Mouse (Mus musculus) liver, embryonic 16.5 days (tissue): ENCODE measurements around the gene Vmn1r4. TPM values are rescaled to one million over a fixed set of nuclear protein-coding genes. Genes with fewer than 3 reads are reported as not detected.

Experiments
- ATAC-seq: fragments of 200-750 bp; cut with Nextera tagmentation; 2 replicates; pipeline ENCODE4 v1.8.0; 2017; ENCODE audit warnings: low read depth, mild to moderate bottlenecking, moderate number of reproducible peaks, moderate library complexity
- H3K27ac ChIP-seq: fragments of 300-500 bp; sonication (generic); 2 replicates; pipeline ENCODE4 v1.5.1; 2014; ENCODE audit warnings: mild to moderate bottlenecking, low read length
- H3K27me3 ChIP-seq: fragments of 300-500 bp; sonication (generic); 2 replicates; pipeline ENCODE4 v1.6.1; 2014; ENCODE audit warnings: low read depth, low read length, mixed read lengths; ENCODE audit not compliant: control insufficient read depth, insufficient read depth
- H3K36me3 ChIP-seq: fragments of 300-500 bp; sonication (generic); 2 replicates; pipeline ENCODE4 v1.6.1; 2014; ENCODE audit warnings: mild to moderate bottlenecking; ENCODE audit not compliant: control insufficient read depth, insufficient read depth
- H3K4me1 ChIP-seq: fragments of 300-500 bp; sonication (generic); 2 replicates; pipeline ENCODE4 v1.6.1; 2014; ENCODE audit warnings: low read depth, low read length, mixed read lengths; ENCODE audit not compliant: control insufficient read depth
- H3K4me2 ChIP-seq: fragments of 300-500 bp; sonication (generic); 2 replicates; pipeline ENCODE4 v1.6.1; 2014; ENCODE audit warnings: low read depth, low read length, mixed read lengths
- H3K4me3 ChIP-seq: fragments of 300-500 bp; sonication (generic); 2 replicates; pipeline ENCODE4 v1.5.1; 2014; ENCODE audit warnings: low read depth, mild to moderate bottlenecking, low read length
- H3K9ac ChIP-seq: fragments of 300-500 bp; sonication (generic); 2 replicates; pipeline ENCODE4 v1.6.1; 2014; ENCODE audit warnings: low read depth, low read length
- H3K9me3 ChIP-seq: fragments of 300-500 bp; sonication (generic); replicated peaks from 2 replicates; pipeline ENCODE4 v1.6.1; 2016; ENCODE audit warnings: low read length; ENCODE audit not compliant: control insufficient read depth
- WGBS: fragments of 180-500 bp; shearing (Covaris S2); extraction: QIAGEN DNeasy Blood & Tissue Kit; methylation state at CpG from one replicate; pipeline ENCODE4 v1.1.7; 2014; ENCODE audit not compliant: insufficient replicate concordance; 5-methylcytosine and 5-hydroxymethylcytosine counted together
- polyA plus RNA-seq: library from polyadenylated mRNA; unstranded; fragments of >200 nt; fragmentation: Nextera tagmentation; extraction: Ambion mirVana; gene quantifications from 2 replicates; pipeline ENCODE4 v1.2.1, GENCODE M21; 2015

Gene Vmn1r4
- polyA plus RNA-seq, 1 experiment from 2014 or later: 0.18 TPM

- H3K36me3 ChIP-seq: no peaks in the 10 kb centered on the region
- WGBS: under 1% methylated on average over 25 of the region's 25 CpGs
- H3K9ac ChIP-seq: peak overlapping the region; percentile 94
- H3K9me3 ChIP-seq: no peaks in the 10 kb centered on the region
- H3K4me1 ChIP-seq: peaks cover 25% of the 10 kb centered on the region
- peak overlapping the region; percentile 68 for H3K4me2 ChIP-seq
- peak; percentile 30 for ATAC-seq
- H3K27ac ChIP-seq: peak overlapping the region; percentile 96
- H3K27me3 ChIP-seq: no peaks in the 10 kb centered on the region
- H3K4me3 ChIP-seq: peak overlapping the region; percentile 94
Observed at GRCm38 (mm10) chr6:56923331-56923725, 487 bp upstream of the Vmn1r4 start.

DNA sequence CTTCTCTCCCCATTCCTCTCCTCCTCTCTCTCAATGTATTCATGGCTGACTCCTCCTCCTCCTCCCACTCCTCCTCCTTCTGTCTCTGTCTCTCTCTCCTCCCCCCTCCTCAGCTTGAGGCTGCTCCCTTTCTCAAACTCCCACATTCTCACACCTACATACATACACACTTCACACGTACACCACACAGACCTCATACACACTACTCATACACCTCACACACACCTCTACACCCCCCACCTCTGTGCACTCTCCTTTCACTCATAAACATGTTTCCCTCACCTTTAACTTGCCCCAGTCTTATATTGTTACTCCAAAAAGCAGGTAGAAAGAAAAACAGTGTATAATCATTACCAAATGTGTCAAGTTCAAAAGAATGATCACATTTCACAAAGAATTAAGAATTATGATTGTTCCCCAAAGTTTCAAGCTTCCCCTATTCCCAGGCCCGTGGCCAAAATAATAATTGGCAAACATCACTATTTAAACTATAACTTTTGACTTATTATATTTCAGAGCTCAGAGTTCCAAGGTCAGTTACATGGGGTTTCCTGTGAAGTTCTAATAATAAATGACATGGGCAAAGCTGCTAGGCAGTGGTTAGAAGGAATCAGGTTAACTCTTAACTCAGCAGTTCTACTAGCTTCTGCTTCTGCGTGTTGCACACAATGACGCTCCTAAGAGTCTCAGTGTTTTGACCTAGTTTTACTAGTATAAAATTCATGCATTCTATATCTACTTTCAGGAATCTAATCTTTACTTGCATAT is 8.0 kb downstream of the Vmn1r4 start:
- 54% methylated on average over 4 of the region's 4 CpGs for WGBS
- Histone ChIP-seq H3K9me3 (no peaks in the 10 kb centered on the region), H3K27me3 (peaks cover 3% of the 10 kb centered on the region; the same call in 1 of the 2 replicates), H3K4me2 (no peak overlapping the region), H3K9ac (no peak overlapping the region), H3K4me3 (no peak overlapping the region), H3K4me1 (no peaks in the 10 kb centered on the region), H3K27ac (no peak overlapping the region), H3K36me3 (no peaks in the 10 kb centered on the region)
- no peak for ATAC-seq

DNA sequence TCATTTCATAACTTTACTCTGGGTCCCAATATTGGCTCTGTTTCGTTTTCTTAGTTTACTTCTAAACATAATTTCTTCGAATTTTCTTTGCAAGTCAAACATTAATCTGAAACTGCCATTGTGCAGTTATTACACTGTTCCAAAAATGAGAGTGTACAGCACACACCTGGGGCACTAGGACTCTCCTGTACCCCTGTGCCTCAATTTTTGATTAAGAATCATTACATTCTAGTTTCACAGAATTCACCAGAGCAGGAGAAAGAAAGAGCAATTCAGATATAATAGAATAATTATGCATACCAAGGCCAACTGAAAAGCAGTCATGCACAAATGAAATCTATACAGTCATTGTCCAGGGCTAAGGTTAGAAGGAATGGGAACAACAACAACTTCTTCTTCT is 8.6 kb downstream of the Vmn1r4 start:
- 39% methylated on average over 2 of the region's 2 CpGs for WGBS
- Histone ChIP-seq H3K27ac (no peak overlapping the region), H3K4me2 (no peak overlapping the region), H3K9me3 (no peaks in the 10 kb centered on the region), H3K9ac (no peak overlapping the region), H3K36me3 (no peaks in the 10 kb centered on the region), H3K4me3 (no peak overlapping the region), H3K4me1 (no peaks in the 10 kb centered on the region), H3K27me3 (peaks cover 3% of the 10 kb centered on the region; the same call in 1 of the 2 replicates)
- ATAC-seq: no peak

DNA sequence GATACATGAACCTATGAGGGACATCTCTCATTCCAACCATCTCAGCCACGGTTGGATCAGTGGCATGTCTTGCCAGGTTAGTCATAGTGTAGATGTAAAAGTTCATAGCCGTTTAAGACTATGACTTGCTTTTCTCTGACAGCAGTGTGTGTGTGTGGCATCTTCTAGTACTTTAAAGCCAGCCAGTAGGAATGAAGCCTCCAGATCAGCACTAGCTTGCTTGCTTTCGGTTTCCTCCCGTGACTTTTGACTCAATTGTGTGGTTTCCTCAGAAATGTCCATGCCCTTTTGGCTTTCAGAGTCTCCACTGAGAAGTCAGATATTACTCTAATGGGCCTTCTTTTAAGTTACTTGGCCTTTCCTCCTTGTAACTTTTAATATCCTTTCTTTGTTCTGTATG is 10.6 kb downstream of the Vmn1r4 start:
- H3K27ac ChIP-seq: no peak overlapping the region
- no peaks in the 10 kb centered on the region for H3K4me1 ChIP-seq
- no peaks in the 10 kb centered on the region for H3K36me3 ChIP-seq
- 55% methylated on average over 4 of the region's 4 CpGs for WGBS
- no peaks in the 10 kb centered on the region for H3K9me3 ChIP-seq
- no peak overlapping the region for H3K4me2 ChIP-seq
- H3K27me3 ChIP-seq: peaks cover 3% of the 10 kb centered on the region; the same call in 1 of the 2 replicates
- H3K4me3 ChIP-seq: no peak overlapping the region
- no peak for ATAC-seq
- no peak overlapping the region for H3K9ac ChIP-seq

GRCm38 (mm10) chr6:56956436-56956835 is 32.6 kb downstream of the Vmn1r4 start:
- H3K9me3 ChIP-seq: no peaks in the 10 kb centered on the region
- no peak for ATAC-seq
- no peaks in the 10 kb centered on the region for H3K27me3 ChIP-seq
- H3K36me3 ChIP-seq: no peaks in the 10 kb centered on the region
- no peak overlapping the region for H3K4me3 ChIP-seq
- H3K9ac ChIP-seq: no peak overlapping the region
- WGBS: 56% methylated on average over 5 of the region's 5 CpGs
- no peaks in the 10 kb centered on the region for H3K4me1 ChIP-seq
- no peak overlapping the region for H3K4me2 ChIP-seq
- H3K27ac ChIP-seq: no peak overlapping the region

DNA sequence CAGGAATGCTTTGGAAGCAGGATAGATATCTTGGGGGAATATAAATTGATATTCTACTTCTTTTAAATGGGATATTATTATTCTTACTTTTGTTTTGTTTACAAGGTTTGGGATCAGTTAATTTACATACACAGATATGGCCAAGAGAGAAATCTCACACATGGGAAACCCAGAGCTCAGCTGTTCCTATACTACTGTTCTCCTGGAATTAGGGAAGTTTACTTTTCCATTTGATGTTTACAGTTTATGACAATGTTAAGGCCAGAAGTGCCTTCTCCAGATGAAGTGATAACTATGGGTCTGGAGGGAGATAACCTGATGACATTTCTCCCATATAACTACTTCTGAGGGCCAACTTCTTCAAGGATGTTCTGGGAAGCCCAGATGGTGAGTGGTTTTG is 46.2 kb downstream of the Vmn1r4 start, which contains the start of gene Vmn1r5:
Vmn1r5 (plus strand) TSS at position 301 of the 400 bp plus-strand sequence.
- H3K4me2 ChIP-seq: no peak within 1 kb of the TSS
- no peaks in the 10 kb centered on the region for H3K36me3 ChIP-seq
- H3K27ac ChIP-seq: no peak within 1 kb of the TSS
- no peak within 1 kb of the TSS for H3K4me3 ChIP-seq
- no peaks in the 10 kb centered on the region for H3K27me3 ChIP-seq
- H3K9me3 ChIP-seq: no peaks in the 10 kb centered on the region
- no peak for ATAC-seq
- no peak within 1 kb of the TSS for H3K9ac ChIP-seq
- no peaks in the 10 kb centered on the region for H3K4me1 ChIP-seq

GRCm38 (mm10) chr6:56996943-56997342 is 73.1 kb downstream of the Vmn1r4 start, which contains the start of gene Vmn1r6:
TSS of gene Vmn1r6 (plus strand) at chr6:56997243.
- ATAC-seq: no peak
- Histone ChIP-seq H3K36me3 (no peaks in the 10 kb centered on the region), H3K9ac (no peak within 1 kb of the TSS), H3K4me1 (no peaks in the 10 kb centered on the region), H3K27ac (no peak within 1 kb of the TSS), H3K27me3 (no peaks in the 10 kb centered on the region), H3K9me3 (no peaks in the 10 kb centered on the region), H3K4me2 (no peak within 1 kb of the TSS), H3K4me3 (no peak within 1 kb of the TSS)
- WGBS: 50% methylated on average over 2 of the region's 2 CpGs

Other genes with a start within 250 kb of the Vmn1r4 start
- gene Lsm5, start 219.3 kb upstream of the Vmn1r4 start, polyA plus RNA-seq: 47.7 and 60.1 TPM in 2 replicates
- gene Avl9, start 209.1 kb upstream of the Vmn1r4 start, polyA plus RNA-seq: 3.4 and 3.6 TPM in 2 replicates
- gene Kbtbd2, start 126.2 kb upstream of the Vmn1r4 start, polyA plus RNA-seq: 14.6 and 15.1 TPM in 2 replicates
- gene Fkbp9, start 92.0 kb upstream of the Vmn1r4 start, polyA plus RNA-seq: 22.1 and 23.9 TPM in 2 replicates
- 240 and 242 TPM in 2 replicates for gene Nt5c3, start 83 bp upstream of the Vmn1r4 start, polyA plus RNA-seq
- not detected in 2 replicates for gene Vmn1r5, start 46.3 kb downstream of the Vmn1r4 start, polyA plus RNA-seq
- gene Vmn1r6, start 73.2 kb downstream of the Vmn1r4 start, polyA plus RNA-seq: not detected in 2 replicates
- gene Vmn1r7, start 101.3 kb downstream of the Vmn1r4 start, polyA plus RNA-seq: not detected in 2 replicates
- not detected in 2 replicates for gene Vmn1r8, start 108.3 kb downstream of the Vmn1r4 start, polyA plus RNA-seq
- not detected in 2 replicates for gene Vmn1r9, start 142.8 kb downstream of the Vmn1r4 start, polyA plus RNA-seq
- not detected in 2 replicates for gene Vmn1r10, start 185.4 kb downstream of the Vmn1r4 start, polyA plus RNA-seq
- not detected in 2 replicates for gene Vmn1r11, start 209.4 kb downstream of the Vmn1r4 start, polyA plus RNA-seq
- gene Vmn1r12, start 232.9 kb downstream of the Vmn1r4 start, polyA plus RNA-seq: not detected in 2 replicates